Comparison of ENCODE assay signal across 28 mouse cellular contexts in the genomic region with DNA sequence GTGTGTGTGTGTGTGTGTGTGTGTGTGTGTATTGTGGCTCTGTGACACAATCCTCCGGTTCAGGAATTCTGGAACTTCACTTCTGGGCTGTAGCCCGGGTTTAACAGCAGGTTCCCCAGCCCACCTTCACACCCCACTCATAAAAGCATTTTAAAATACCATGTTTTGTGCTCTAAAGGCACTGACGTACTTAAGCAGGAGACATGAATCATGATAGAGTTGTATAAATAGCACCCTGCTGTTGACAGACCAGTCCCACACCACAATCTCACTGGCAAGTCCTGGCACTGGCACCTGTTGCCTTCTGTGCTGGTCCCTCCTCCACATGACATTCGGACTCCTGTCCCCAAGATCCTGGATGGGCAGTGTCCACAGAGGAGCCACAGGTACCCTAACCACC. TPM values are rescaled to one million over a fixed set of nuclear protein-coding genes. Genes with fewer than 3 reads are reported as not detected.
DNase-seq lines count a peak whose midpoint lies in the region; ATAC-seq and TF ChIP-seq lines count a peak whose summit lies in the region.
"Had no signal": no experiment of that assay in that cellular context is flagged by ENCODE, and none has a peak within 500 bp of the region (broad histone marks: within the 10 kb centered on the region; RNA-seq: fewer than 3 reads in every experiment).

No protein-coding gene starts in this region.

- WGBS in hindbrain, embryonic 11.5 days, result 85% methylated on average over 4 of the region's 4 CpGs
- 87% methylated on average over 4 of the region's 4 CpGs for WGBS in kidney, adult 2 months
- 65% methylated on average over 4 of the region's 4 CpGs for WGBS in stomach, postnatal 0 days

- H3K27ac ChIP-seq in left cerebral cortex, adult 2 months, result 0 out of 2 replicates have a peak overlapping the region, but pooled peaks have one; percentile 17
- no peak overlapping the region for H3K27ac ChIP-seq in hindbrain, embryonic 11.5 days (ENCODE audit: low read depth, low read length)
- no peak overlapping the region for H3K27ac ChIP-seq in kidney, adult 2 months (ENCODE audit: insufficient read depth, low read depth, low read length)
- H3K27ac ChIP-seq in stomach, postnatal 0 days (replicated peaks), result no peak overlapping the region
- H3K27ac ChIP-seq: forebrain, embryonic 13.5 days; heart, embryonic 15.5 days; hindbrain, embryonic 12.5 days; hindbrain, postnatal 0 days; liver, embryonic 14.5 days; macrophage; midbrain, embryonic 15.5 days; neural tube, embryonic 15.5 days had no signal

- no peak overlapping the region for H3K4me3 ChIP-seq in left cerebral cortex, adult 2 months
- H3K4me3 ChIP-seq in hindbrain, embryonic 11.5 days (ENCODE audit: low read depth, low read length), result no peak overlapping the region
- H3K4me3 ChIP-seq in kidney, adult 2 months (ENCODE audit: insufficient read depth, low read depth, low read length), result no peak overlapping the region
- H3K4me3 ChIP-seq in stomach, postnatal 0 days (ENCODE audit: low read depth, low read length), result no peak overlapping the region
- H3K4me3 ChIP-seq: forebrain, embryonic 13.5 days; heart, embryonic 15.5 days; hindbrain, embryonic 12.5 days; midbrain, embryonic 15.5 days; neural tube, embryonic 15.5 days had no signal

- ATAC-seq in hindbrain, embryonic 11.5 days (ENCODE audit: low FRiP score), result no peak
- ATAC-seq in stomach, postnatal 0 days (ENCODE audit: low FRiP score, low TSS enrichment), result no peak
- ATAC-seq: forebrain, embryonic 13.5 days; hindbrain, postnatal 0 days; intestine, embryonic 16.5 days; midbrain, embryonic 15.5 days had no signal

- no peaks in the 10 kb centered on the region for H3K4me1 ChIP-seq in hindbrain, embryonic 11.5 days (replicated peaks; ENCODE audit: control insufficient read depth, insufficient read depth, low read length)
- no peaks in the 10 kb centered on the region for H3K4me1 ChIP-seq in kidney, adult 2 months (ENCODE audit: control insufficient read depth, insufficient read depth, low read length)
- no peaks in the 10 kb centered on the region for H3K4me1 ChIP-seq in stomach, postnatal 0 days (replicated peaks; ENCODE audit: control insufficient read depth, insufficient read depth)
- H3K4me1 ChIP-seq: forebrain, embryonic 13.5 days; hindbrain, embryonic 12.5 days; midbrain, embryonic 15.5 days; neural tube, embryonic 15.5 days had no signal

- no peak for TF ChIP-seq POLR2A in kidney, adult 2 months (IDR thresholded peaks at IDR 0.05; ENCODE audit: low read depth, low read length)

- no peak for TF ChIP-seq EP300 in stomach, postnatal 0 days (optimal IDR thresholded peaks at IDR 0.05)

- no peaks in the 10 kb centered on the region for H3K36me3 ChIP-seq in hindbrain, embryonic 11.5 days (ENCODE audit: control insufficient read depth, insufficient read depth, low read length)
- no peaks in the 10 kb centered on the region for H3K36me3 ChIP-seq in kidney, adult 2 months (ENCODE audit: control insufficient read depth, insufficient read depth, low read length)
- no peaks in the 10 kb centered on the region for H3K36me3 ChIP-seq in stomach, postnatal 0 days (ENCODE audit: control insufficient read depth, insufficient read depth, low read length)
- H3K36me3 ChIP-seq: heart, embryonic 15.5 days; hindbrain, embryonic 12.5 days; midbrain, embryonic 15.5 days; neural tube, embryonic 15.5 days had no signal

- no peak for TF ChIP-seq CTCF in left cerebral cortex, adult 2 months (IDR thresholded peaks at IDR 0.05)
- no peak for TF ChIP-seq CTCF in kidney, adult 2 months (conservative IDR thresholded peaks at IDR 0.05; ENCODE audit: insufficient read depth, insufficient read length, low read depth, low read length)
- no peak for TF ChIP-seq CTCF in stomach, postnatal 0 days (IDR thresholded peaks at IDR 0.05; ENCODE audit: low read depth)

- H3K4me2 ChIP-seq in hindbrain, embryonic 11.5 days (replicated peaks; ENCODE audit: low read depth, low read length), result no peak overlapping the region
- no peak overlapping the region for H3K4me2 ChIP-seq in stomach, postnatal 0 days (replicated peaks; ENCODE audit: low read depth)
- H3K4me2 ChIP-seq: forebrain, embryonic 13.5 days; heart, embryonic 15.5 days; hindbrain, embryonic 12.5 days; midbrain, embryonic 15.5 days; neural tube, embryonic 15.5 days had no signal

- H3K9ac ChIP-seq in hindbrain, embryonic 11.5 days (ENCODE audit: low read depth, low read length), result no peak overlapping the region
- no peak overlapping the region for H3K9ac ChIP-seq in stomach, postnatal 0 days (ENCODE audit: low read length)
- H3K9ac ChIP-seq: forebrain, embryonic 13.5 days; heart, embryonic 15.5 days; hindbrain, embryonic 12.5 days; liver, embryonic 14.5 days; midbrain, embryonic 15.5 days; neural tube, embryonic 15.5 days had no signal

- intact Hi-C loops in left cerebral cortex, adult 2 months (cut with DNase I), result loop anchor here (5.0 kb wide), 1 partner anchor 123 kb away; no protein-coding TSS in a partner anchor
- intact Hi-C loops in left cerebral cortex, postnatal 36 days (cut with DNase I), result loop anchor here (1.0 kb wide), 1 partner anchor 20 kb away; no protein-coding TSS in a partner anchor

- H3K9me3 ChIP-seq in hindbrain, embryonic 11.5 days (ENCODE audit: control insufficient read depth, low read length), result no peaks in the 10 kb centered on the region
- H3K9me3 ChIP-seq in stomach, postnatal 0 days (ENCODE audit: control insufficient read depth, low read length), result no peaks in the 10 kb centered on the region
- H3K9me3 ChIP-seq: forebrain, embryonic 13.5 days; heart, embryonic 15.5 days; hindbrain, embryonic 12.5 days; midbrain, embryonic 15.5 days; neural tube, embryonic 15.5 days had no signal

- no peaks in the 10 kb centered on the region for H3K27me3 ChIP-seq in hindbrain, embryonic 11.5 days (ENCODE audit: control insufficient read depth, insufficient read depth, low read length)
- H3K27me3 ChIP-seq in kidney, adult 2 months (replicated peaks; ENCODE audit: control insufficient read depth, insufficient read depth, low read length), result no peaks in the 10 kb centered on the region
- no peaks in the 10 kb centered on the region for H3K27me3 ChIP-seq in stomach, postnatal 0 days (ENCODE audit: control insufficient read depth, insufficient read depth, low read length)
- H3K27me3 ChIP-seq: forebrain, embryonic 13.5 days; heart, embryonic 15.5 days; hindbrain, embryonic 12.5 days; midbrain, embryonic 15.5 days; neural tube, embryonic 15.5 days had no signal

- DNase-seq in left cerebral cortex, adult 2 months (ENCODE audit: extremely low spot score in 1 of 2, low spot score in 2 of 2), result peak; percentile 31 to 51
- DNase-seq in left cerebral cortex, adult 11 months (ENCODE audit: low spot score), result no peak
- peak; percentile 23 to 33 for DNase-seq in frontal cortex, postnatal 14 days (ENCODE audit: low spot score in 2 of 2)
- DNase-seq in left cerebral cortex, postnatal 36 days (ENCODE audit: low spot score in 2 of 2), result peak; percentile 51 to 59
- peak; percentile 52 to 80 for DNase-seq in right cerebral cortex, postnatal 36 days (ENCODE audit: low spot score in 2 of 2)
- DNase-seq in hindbrain, embryonic 11.5 days (ENCODE audit: low spot score), result no peak
- DNase-seq in kidney, adult 2 months, result no peak
- DNase-seq in stomach, postnatal 0 days (ENCODE audit: low spot score), result no peak
- DNase-seq: adrenal gland, adult 8-10 months; B cell, adult 2 months; cerebellum, adult 8-10 months; cerebellum, postnatal 36 days; gastrocnemius, postnatal 10 days; kidney, adult 9 months; kidney, postnatal 14 days; liver; lung, adult 2 months; lung, postnatal 10 days; thymus, postnatal 14 days had no signal

RNA-seq across cellular contexts. Expression of gene Phf21b, which starts 18.0 kb away (rescaled TPM):
- total RNA-seq in left cerebral cortex, adult 2 months (2021), result 10 to 100 TPM; 18.8 to 31.9 TPM
- 10 to 100 TPM; 11.0 to 18.6 TPM for total RNA-seq in left cerebral cortex, postnatal 36 days (2021)
- 34.6 and 44.1 TPM in 2 replicates for polyA plus RNA-seq in hindbrain, embryonic 11.5 days (2014; fragmentation: Nextera tagmentation; extraction: Ambion mirVana)
- 3.6 and 4.7 TPM in 2 replicates for polyA plus RNA-seq in kidney, adult 2 months (2012; rRNA removed)
- 0.12 and 0.16 TPM in 2 replicates for polyA plus RNA-seq in stomach, postnatal 0 days (2015; fragmentation: Nextera tagmentation; extraction: Ambion mirVana)

RNA-seq across cellular contexts. Expression of gene Gm29666, which starts 46.0 kb away (rescaled TPM):
- total RNA-seq in left cerebral cortex, adult 2 months (2021), result 1 to 10 TPM; 1.1 to 1.3 TPM
- total RNA-seq in left cerebral cortex, postnatal 36 days (2021), result 1 to 10 TPM in 1 of 2 experiments, under 1 TPM in 1; 0.96 to 1.9 TPM
- 0.61 and 0.62 TPM in 2 replicates for polyA plus RNA-seq in hindbrain, embryonic 11.5 days (2014; fragmentation: Nextera tagmentation; extraction: Ambion mirVana)
- 0.26 and 0.28 TPM in 2 replicates for polyA plus RNA-seq in kidney, adult 2 months (2012; rRNA removed)
- polyA plus RNA-seq in stomach, postnatal 0 days (2015; fragmentation: Nextera tagmentation; extraction: Ambion mirVana), result 0.13 and 0.15 TPM in 2 replicates

RNA-seq across cellular contexts. Expression of gene Nup50, which starts 49.3 kb away (rescaled TPM):
- 10 to 100 TPM; 32.0 to 33.2 TPM for total RNA-seq in left cerebral cortex, adult 2 months (2021)
- 10 to 100 TPM; 32.5 to 33.1 TPM for total RNA-seq in left cerebral cortex, postnatal 36 days (2021)
- 63.3 and 65.0 TPM in 2 replicates for polyA plus RNA-seq in hindbrain, embryonic 11.5 days (2014; fragmentation: Nextera tagmentation; extraction: Ambion mirVana)
- polyA plus RNA-seq in kidney, adult 2 months (2012; rRNA removed), result 9.9 and 11.4 TPM in 2 replicates
- polyA plus RNA-seq in stomach, postnatal 0 days (2015; fragmentation: Nextera tagmentation; extraction: Ambion mirVana), result 17.6 and 17.7 TPM in 2 replicates

Comparison
In these comparisons a context has a peak if more than half of its experiments do, and no peak if none do; other contexts are left out.
1. DNase-seq: peak in left cerebral cortex, adult 2 months (2 of 2), frontal cortex, postnatal 14 days (2 of 2), left cerebral cortex, postnatal 36 days (2 of 2) and right cerebral cortex, postnatal 36 days (2 of 2); none in left cerebral cortex, adult 11 months (single experiment), hindbrain, embryonic 11.5 days (single experiment), kidney, adult 2 months (single experiment) and stomach, postnatal 0 days (single experiment).